Mouse (Mus musculus) liver, postnatal 0 days (tissue): Measurements from ENCODE around the gene Snx5.

Experiments
- CTCF ChIP-seq: sonication (generic); IDR thresholded peaks from 2 replicates; pipeline ENCODE4 v1.5.1; 2016; ENCODE audit warnings: antibody characterized with exemption, low read depth
- EP300 ChIP-seq: IDR thresholded peaks from 2 replicates; pipeline ENCODE4 v1.6.1; 2016; ENCODE audit warnings: antibody characterized with exemption, low read depth, mild to moderate bottlenecking

- no peak for TF ChIP-seq CTCF
- TF ChIP-seq EP300, result no peak
These were observed 21.0 kb upstream of the Snx5 start for GRCm38 (mm10) chr2:144291600-144292305.
